Mouse (Mus musculus) CH12.LX (cell line): ENCODE data around the gene Tomm22. TPM values are rescaled to one million over a fixed set of nuclear protein-coding genes. Genes with fewer than 3 reads are reported as not detected.

Experiments
- DNase-seq: peaks from one replicate; pipeline ENCODE4 v3.0.0-alpha.2; 2013; ENCODE audit errors: extremely low read depth
- H3K27ac ChIP-seq: 2 replicates; pipeline ENCODE4 v1.5.1; 2012; ENCODE audit warnings: low read depth, mild to moderate bottlenecking, control low read depth, moderate library complexity; ENCODE audit not compliant: insufficient read depth
- H3K27me3 ChIP-seq: replicated peaks from 2 replicates; pipeline ENCODE3; 2012; ENCODE audit warnings: inconsistent platforms
- H3K36me3 ChIP-seq, 2 experiments: replicated peaks in 1 of 2; 2 replicates each; pipeline versions ENCODE3 to v1.6.1; 2012; ENCODE audit warnings: inconsistent platforms in 1 of 2, low read length in 1 of 2, mild to moderate bottlenecking in 1 of 2, mixed read lengths in 1 of 2, moderate library complexity in 1 of 2; ENCODE audit not compliant: control insufficient read depth in 1 of 2, insufficient read depth in 1 of 2
- H3K4me1 ChIP-seq, 2 experiments: 2 replicates each; pipeline ENCODE4 v1.6.1; 2012; ENCODE audit warnings: inconsistent platforms in 1 of 2, moderate library complexity in 1 of 2; ENCODE audit not compliant: insufficient read depth in 2 of 2, control insufficient read depth in 1 of 2
- H3K4me2 ChIP-seq: 2 replicates; pipeline ENCODE4 v1.6.1; 2012; ENCODE audit warnings: low read depth, mild to moderate bottlenecking, control low read depth; ENCODE audit not compliant: poor library complexity, insufficient read depth, severe bottlenecking
- H3K4me3 ChIP-seq, 3 experiments: fragments of 150-350 bp in 1 of 3; sonication (generic) in 1 of 3; replicated peaks in 1 of 3; 2 replicates each; pipeline versions ENCODE3 to v1.5.1; 2011 to 2012; ENCODE audit warnings: low read depth in 2 of 3, low read length in 2 of 3, mild to moderate bottlenecking in 2 of 3, moderate library complexity in 2 of 3, control low read depth in 1 of 3, improper control_type of control experiment in 1 of 3, inconsistent platforms in 1 of 3, mixed read lengths in 1 of 3; ENCODE audit not compliant: poor library complexity in 1 of 3
- H3K79me2 ChIP-seq: replicated peaks from 2 replicates; pipeline ENCODE4 v1.6.1; 2012; ENCODE audit warnings: mild to moderate bottlenecking, moderate library complexity; ENCODE audit not compliant: control insufficient read depth, poor library complexity, insufficient read depth, severe bottlenecking; ENCODE audit errors: extremely low read depth
- H3K9ac ChIP-seq: 2 replicates; pipeline ENCODE4 v1.6.1; 2012; ENCODE audit warnings: low read depth, mild to moderate bottlenecking, control low read depth, moderate library complexity; ENCODE audit not compliant: insufficient read depth
- H3K9me3 ChIP-seq: replicated peaks from 2 replicates; pipeline ENCODE3; 2012; ENCODE audit warnings: low read length, inconsistent platforms, mixed read lengths
- BHLHE40 ChIP-seq: IDR thresholded peaks from 2 replicates; pipeline ENCODE4 v1.6.1; 2011; ENCODE audit warnings: mild to moderate bottlenecking, low read depth, low read length, improper control_type of control experiment
- CHD1 ChIP-seq: IDR thresholded peaks from 2 replicates; pipeline ENCODE4 v1.6.1; 2012; ENCODE audit warnings: low read depth, low read length, improper control_type of control experiment, inconsistent platforms
- CHD2 ChIP-seq: IDR thresholded peaks from 2 replicates; pipeline ENCODE4 v1.6.1; 2011; ENCODE audit warnings: low read length, improper control_type of control experiment
- CTCF ChIP-seq, 2 experiments: IDR thresholded peaks in 1 of 2; conservative IDR thresholded peaks in 1 of 2; 2 replicates each; pipeline ENCODE4 v1.5.1; 2011 to 2012; ENCODE audit warnings: low read depth in 2 of 2, low read length in 2 of 2, improper control_type of control experiment in 1 of 2, inconsistent platforms in 1 of 2, mild to moderate bottlenecking in 1 of 2, moderate library complexity in 1 of 2
- E2F4 ChIP-seq: IDR thresholded peaks from 2 replicates; pipeline ENCODE4 v1.6.1; 2011; ENCODE audit warnings: low read depth, low read length, improper control_type of control experiment; ENCODE audit not compliant: insufficient replicate concordance
- HCFC1 ChIP-seq: IDR thresholded peaks from 2 replicates; pipeline ENCODE4 v1.6.1; 2012; ENCODE audit warnings: low read depth, mild to moderate bottlenecking, inconsistent platforms, low read length, improper control_type of control experiment
- JUN ChIP-seq: IDR thresholded peaks from 2 replicates; pipeline ENCODE4 v1.6.1; 2011; ENCODE audit warnings: low read depth, mild to moderate bottlenecking, low read length, improper control_type of control experiment, moderate library complexity; ENCODE audit not compliant: insufficient read depth
- MAFK ChIP-seq: IDR thresholded peaks from 2 replicates; pipeline ENCODE4 v1.6.1; 2011; ENCODE audit warnings: low read length, improper control_type of control experiment; ENCODE audit not compliant: insufficient replicate concordance
- MAX ChIP-seq: IDR thresholded peaks from 2 replicates; pipeline ENCODE4 v1.6.1; 2011; ENCODE audit warnings: low read length, improper control_type of control experiment
- PAX5 ChIP-seq: IDR thresholded peaks from 2 replicates; pipeline ENCODE4 v1.6.1; 2012; ENCODE audit warnings: low read length, inconsistent platforms, mixed read lengths
- POLR2A ChIP-seq: IDR thresholded peaks from 2 replicates; pipeline ENCODE4 v1.6.1; 2011; ENCODE audit warnings: low read depth, mild to moderate bottlenecking, improper control_type of control experiment, low read length
- POLR2AphosphoS2 ChIP-seq: IDR thresholded peaks from 2 replicates; pipeline ENCODE4 v1.6.1; 2011; ENCODE audit warnings: low read depth, low read length, improper control_type of control experiment
- SMC3 ChIP-seq: IDR thresholded peaks from 2 replicates; pipeline ENCODE4 v1.6.1; 2011; ENCODE audit warnings: low read depth, low read length, improper control_type of control experiment
- TCF12 ChIP-seq: IDR thresholded peaks from 2 replicates; pipeline ENCODE4 v1.6.1; 2014; ENCODE audit warnings: low read depth, mild to moderate bottlenecking, inconsistent platforms, low read length, improper control_type of control experiment
- UBTF ChIP-seq: IDR thresholded peaks from 2 replicates; pipeline ENCODE4 v1.6.1; 2012; ENCODE audit warnings: low read depth, mild to moderate bottlenecking, inconsistent platforms, low read length, improper control_type of control experiment, moderate library complexity
- USF2 ChIP-seq: conservative IDR thresholded peaks from 2 replicates; pipeline ENCODE4 v1.6.1; 2011; ENCODE audit warnings: low read depth, low read length, improper control_type of control experiment
- dilution Hi-C: fragments of 300-500 bp; cut with MboI; formaldehyde crosslinking; loops from 2 replicates; pipeline ENCODE4 v1.14.3; 2020; ENCODE audit warnings: low sequenced_read_pairs; ENCODE audit not compliant: extremely low pct_unique_long_range_greater_than_20kb, extremely low pct_ligation_motif_present
- in situ Hi-C: fragments of 300-500 bp; cut with MboI; formaldehyde crosslinking; loops from 3 replicates; pipeline ENCODE4 v1.14.3; 2019; ENCODE audit warnings: low sequenced_read_pairs, low pct_ligation_motif_present, low pct_unique_long_range_greater_than_20kb, mixed read lengths
- polyA plus RNA-seq: library from polyadenylated mRNA; unstranded; fragments of >175 nt; gene quantifications from 2 replicates; pipeline ENCODE4 v1.2.1, GENCODE M21; 2012; ENCODE audit warnings: low read depth; ENCODE audit not compliant: insufficient read length
- total RNA-seq, 2 experiments: library from RNA; depleted of rRNA; stranded (reverse); fragments of 300-350 nt in 1 of 2; fragments of >200 nt in 1 of 2; gene quantifications; 2 replicates each; pipeline ENCODE4 v1.2.3; 2012 to 2014

Gene Tomm22
- total and polyA plus RNA-seq, 3 experiments, result 109 to 496 (median 234) TPM

DNA sequence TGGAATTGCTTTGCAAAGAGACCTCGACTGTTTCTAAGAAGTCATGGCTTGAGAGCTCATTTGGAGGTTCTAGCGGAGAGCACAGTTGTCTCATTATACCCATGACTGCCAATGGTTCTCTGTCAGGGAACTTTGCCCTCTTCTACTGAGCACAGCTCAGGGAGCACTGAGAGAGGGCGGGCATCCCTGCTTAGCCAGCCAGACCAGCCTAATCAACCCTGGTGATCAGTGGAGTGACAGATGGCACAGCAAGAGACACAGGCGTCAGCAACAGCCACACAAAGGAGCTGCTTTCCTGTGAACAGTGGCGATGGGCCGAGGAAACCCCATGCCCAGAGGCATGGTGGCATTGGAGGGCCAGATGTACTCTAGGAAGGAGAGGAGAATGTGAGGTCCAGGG, 26.4 kb downstream of the Tomm22 start:
- no peak overlapping the region for H3K9ac ChIP-seq
- no peak for TF ChIP-seq USF2
- TF ChIP-seq JUN, result no peak
- no peak for TF ChIP-seq BHLHE40
- TF ChIP-seq CHD1, result no peak
- TF ChIP-seq POLR2A, result no peak
- TF ChIP-seq PAX5, result no peak
- no peak for TF ChIP-seq MAX
- no peak overlapping the region for H3K4me3 ChIP-seq
- no peaks in the 10 kb centered on the region for H3K9me3 ChIP-seq
- DNase-seq, result no peak
- peaks cover 18% of the 10 kb centered on the region for H3K79me2 ChIP-seq
- H3K27me3 ChIP-seq, result no peaks in the 10 kb centered on the region
- peaks cover 5 to 25% of the 10 kb centered on the region in 2 experiments for H3K4me1 ChIP-seq
- H3K36me3 ChIP-seq, result peaks cover 15 to 54% of the 10 kb centered on the region in 2 experiments
- no peak overlapping the region for H3K27ac ChIP-seq
- dilution Hi-C loops (no loop called here), in situ Hi-C loops (no loop called here)
- no peak overlapping the region for H3K4me2 ChIP-seq

GRCm38 (mm10) chr15:79697558-79698187, 27.0 kb downstream of the Tomm22 start:
- TF ChIP-seq E2F4, result no peak
- no peak for TF ChIP-seq TCF12
- TF ChIP-seq SMC3, result no peak
- no peak for TF ChIP-seq UBTF
- no peak for TF ChIP-seq CHD2
- no peak for TF ChIP-seq MAFK
- no peak for TF ChIP-seq CTCF (conservative IDR thresholded peaks at IDR 0.05 in 1 of 2, IDR thresholded peaks at IDR 0.05 in 1 of 2; ENCODE audit: low read depth in 2 of 2, low read length in 2 of 2)
- Histone ChIP-seq H3K27me3 (no peaks in the 10 kb centered on the region), H3K4me2 (no peak overlapping the region), H3K9ac (no peak overlapping the region), H3K4me1 (peaks cover 5 to 19% of the 10 kb centered on the region in 2 experiments), H3K27ac (no peak overlapping the region), H3K9me3 (no peaks in the 10 kb centered on the region), H3K36me3 (peaks cover 15 to 54% of the 10 kb centered on the region in 2 experiments), H3K4me3 (no peak overlapping the region), H3K79me2 (peaks cover 12% of the 10 kb centered on the region)
- in situ Hi-C loops (no loop called here), dilution Hi-C loops (no loop called here)
- no peak for DNase-seq

- no peak overlapping the region for H3K4me3 ChIP-seq
Measured at GRCm38 (mm10) chr15:79706603-79707214, 36.0 kb downstream of the Tomm22 start.

More at GRCm38 (mm10) chr15:79706603-79707214, 36.0 kb downstream of the Tomm22 start:
- dilution Hi-C loops (no loop called here), in situ Hi-C loops (no loop called here)
- Histone ChIP-seq H3K36me3 (peaks cover 32 to 54% of the 10 kb centered on the region in 2 experiments), H3K9me3 (no peaks in the 10 kb centered on the region), H3K4me2 (no peak overlapping the region), H3K4me1 (peaks cover 14 to 27% of the 10 kb centered on the region in 2 experiments), H3K27me3 (no peaks in the 10 kb centered on the region), H3K27ac (no peak overlapping the region), H3K79me2 (no peaks in the 10 kb centered on the region), H3K9ac (no peak overlapping the region)
- TF ChIP-seq HCFC1, result no peak
- no peak for TF ChIP-seq POLR2AphosphoS2
- DNase-seq, result no peak
